Mouse (Mus musculus): ENCODE data around the gene Rap1b. TPM values are rescaled to one million over a fixed set of nuclear protein-coding genes. Genes with fewer than 3 reads are reported as not detected.

Gene Rap1b
- polyA plus RNA-seq, 1 experiment from 2014 or later = 132 TPM

DNA sequence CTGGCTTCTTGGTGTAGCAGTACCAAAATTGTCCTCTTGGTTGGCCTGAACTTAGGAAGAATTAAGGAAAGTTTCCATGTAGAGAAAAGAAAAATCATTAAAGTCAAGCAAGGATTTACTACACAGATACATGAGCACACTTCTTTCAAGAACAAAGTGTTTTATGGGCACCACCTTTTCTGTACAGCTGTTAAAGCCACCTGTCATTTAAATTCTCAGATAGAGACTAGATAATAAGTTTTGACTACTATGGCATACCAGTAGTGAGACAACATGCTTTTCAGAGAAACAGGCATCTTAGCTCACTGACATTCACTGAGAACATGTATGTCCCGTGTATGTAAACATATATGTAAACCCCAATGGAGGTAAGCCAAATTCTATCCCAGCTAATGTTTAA, 55.8 kb downstream of the Rap1b start:
- Histone ChIP-seq H3K4me3 (ENCODE audit: low read depth, low read length) (no peak overlapping the region), H3K27ac (replicated peaks) (no peak overlapping the region), H3K9ac (ENCODE audit: low read length) (no peak overlapping the region), H3K9me3 (ENCODE audit: control insufficient read depth, low read length) (no peaks in the 10 kb centered on the region), H3K27me3 (ENCODE audit: control insufficient read depth, insufficient read depth, low read length) (no peaks in the 10 kb centered on the region), H3K36me3 (ENCODE audit: control insufficient read depth, insufficient read depth, low read length) (no peaks in the 10 kb centered on the region), H3K4me1 (replicated peaks; ENCODE audit: control insufficient read depth, insufficient read depth) (no peaks in the 10 kb centered on the region), H3K4me2 (replicated peaks; ENCODE audit: low read depth) (no peak overlapping the region)
- TF ChIP-seq CTCF (IDR thresholded peaks at IDR 0.05; ENCODE audit: low read depth) (no peak), EP300 (optimal IDR thresholded peaks at IDR 0.05) (no peak)
- ATAC-seq (ENCODE audit: low FRiP score, low TSS enrichment) = no peak
- no peak for DNase-seq (ENCODE audit: low spot score)
- 66% methylated on average over 1 of the region's 1 CpGs for WGBS

DNA sequence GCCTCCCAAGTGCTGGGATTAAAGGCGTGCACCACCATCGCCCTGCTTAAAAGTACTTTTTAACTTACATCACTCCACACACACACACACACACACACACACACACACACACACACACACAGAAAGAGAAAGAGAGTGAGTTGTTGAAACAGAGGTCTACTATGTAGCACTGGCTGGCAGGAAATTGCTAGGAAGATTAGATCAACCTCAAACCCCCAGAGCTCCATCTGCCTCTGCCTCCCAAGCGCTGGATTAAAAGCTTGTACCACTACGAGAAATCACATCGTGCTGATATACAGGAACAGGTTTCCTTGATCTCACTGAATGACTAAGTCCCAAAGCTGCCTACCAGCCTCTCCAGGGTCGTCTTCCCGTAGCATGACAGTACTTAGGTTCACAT, 61.2 kb downstream of the Rap1b start:
- WGBS = 91% methylated on average over 7 of the region's 7 CpGs
- no peaks in the 10 kb centered on the region for H3K9me3 ChIP-seq (ENCODE audit: control insufficient read depth, low read length)
- peaks cover 10% of the 10 kb centered on the region; the same call in 1 of the 2 replicates for H3K36me3 ChIP-seq (ENCODE audit: control insufficient read depth, insufficient read depth, low read length)

DNA sequence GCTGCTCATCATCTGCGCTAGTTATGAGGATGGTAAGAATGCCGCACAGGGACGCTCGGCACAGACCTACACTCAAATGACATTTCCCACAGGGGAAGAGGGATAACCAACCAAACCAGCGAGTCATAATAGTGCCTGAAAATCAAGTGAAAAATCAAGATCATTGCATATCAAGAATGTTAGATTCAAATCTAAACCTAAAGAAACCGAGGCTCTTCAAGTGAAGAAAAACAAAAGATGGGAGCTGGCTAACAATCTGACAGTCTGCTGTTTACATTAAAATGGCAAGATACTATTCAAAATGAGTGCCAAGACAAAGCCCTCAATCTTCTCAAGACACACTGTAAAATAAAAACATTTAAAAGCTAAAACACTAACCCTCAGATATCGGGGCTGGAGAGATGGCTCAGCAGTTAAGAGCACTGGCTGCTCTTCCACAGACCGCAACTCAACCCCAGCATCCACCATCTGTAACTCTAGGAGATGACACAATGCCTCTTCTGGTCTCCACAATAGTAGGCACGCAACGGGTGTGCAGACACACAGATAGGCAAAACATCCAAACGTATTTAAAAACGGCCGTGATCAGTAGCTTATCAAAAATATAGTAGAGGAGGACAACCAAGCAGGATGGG, 61.9 kb downstream of the Rap1b start:
- Histone ChIP-seq H3K36me3 (ENCODE audit: control insufficient read depth, insufficient read depth, low read length) (peaks cover 10% of the 10 kb centered on the region; the same call in 1 of the 2 replicates), H3K4me1 (replicated peaks; ENCODE audit: control insufficient read depth, insufficient read depth) (no peaks in the 10 kb centered on the region), H3K4me2 (replicated peaks; ENCODE audit: low read depth) (no peak overlapping the region), H3K4me3 (ENCODE audit: low read depth, low read length) (no peak overlapping the region), H3K9ac (ENCODE audit: low read length) (no peak overlapping the region), H3K27me3 (ENCODE audit: control insufficient read depth, insufficient read depth, low read length) (no peaks in the 10 kb centered on the region), H3K27ac (replicated peaks) (no peak overlapping the region), H3K9me3 (ENCODE audit: control insufficient read depth, low read length) (no peaks in the 10 kb centered on the region)
- no peak for TF ChIP-seq CTCF (IDR thresholded peaks at IDR 0.05; ENCODE audit: low read depth)
- TF ChIP-seq EP300 (optimal IDR thresholded peaks at IDR 0.05) = no peak
- 95% methylated on average over 13 of the region's 13 CpGs for WGBS
- ATAC-seq (ENCODE audit: low FRiP score, low TSS enrichment) (no peak), DNase-seq (ENCODE audit: low spot score) (no peak)

More for the DNA sequence above, 61.2 kb downstream of the Rap1b start:
- Histone ChIP-seq H3K27ac (replicated peaks) (no peak overlapping the region), H3K4me3 (ENCODE audit: low read depth, low read length) (no peak overlapping the region), H3K4me1 (replicated peaks; ENCODE audit: control insufficient read depth, insufficient read depth) (no peaks in the 10 kb centered on the region), H3K9ac (ENCODE audit: low read length) (no peak overlapping the region), H3K27me3 (ENCODE audit: control insufficient read depth, insufficient read depth, low read length) (no peaks in the 10 kb centered on the region), H3K4me2 (replicated peaks; ENCODE audit: low read depth) (no peak overlapping the region)
- ATAC-seq (ENCODE audit: low FRiP score, low TSS enrichment) = no peak
- no peak for DNase-seq (ENCODE audit: low spot score)
- TF ChIP-seq EP300 (optimal IDR thresholded peaks at IDR 0.05) = no peak
- TF ChIP-seq CTCF (IDR thresholded peaks at IDR 0.05; ENCODE audit: low read depth) = no peak

DNA sequence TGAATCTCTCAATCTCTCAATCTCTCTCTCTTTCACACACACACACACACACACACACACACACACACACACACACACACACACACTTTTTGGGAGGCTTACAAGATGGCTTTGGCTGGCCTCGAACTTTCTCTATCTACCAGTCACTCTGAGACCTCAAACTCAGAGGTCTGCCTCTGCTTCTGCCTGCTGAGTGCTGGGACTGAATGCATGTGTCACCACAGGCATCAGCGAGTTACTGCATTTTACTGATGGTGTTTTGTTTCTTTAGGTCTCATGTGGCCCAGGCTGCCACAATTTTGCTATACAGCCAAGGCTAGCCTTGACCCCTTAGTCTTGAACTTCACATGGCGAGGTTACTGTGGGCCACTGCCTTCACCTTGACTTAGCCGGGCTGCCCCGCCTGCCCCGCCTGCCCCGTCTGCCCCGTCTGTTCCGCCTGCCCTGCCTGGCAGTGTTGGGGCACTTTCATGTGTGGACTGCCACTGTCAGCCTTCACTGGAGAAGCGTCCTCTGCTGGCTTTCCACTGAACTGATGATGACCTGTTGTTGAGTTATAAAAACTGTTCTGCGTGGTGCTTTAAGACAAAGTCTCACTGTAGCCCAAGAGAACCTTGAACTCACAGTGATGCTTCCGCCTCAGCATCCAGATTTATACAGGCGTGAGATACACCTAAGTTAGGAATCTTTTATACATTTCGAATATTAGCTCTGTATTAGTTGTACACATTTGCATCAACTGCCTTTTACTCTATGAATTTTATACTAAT, 63.2 kb downstream of the Rap1b start:
- no peak for DNase-seq (ENCODE audit: low spot score)
- no peak for ATAC-seq (ENCODE audit: low FRiP score, low TSS enrichment)
- Histone ChIP-seq H3K4me3 (ENCODE audit: low read depth, low read length) (no peak overlapping the region), H3K4me1 (replicated peaks; ENCODE audit: control insufficient read depth, insufficient read depth) (no peaks in the 10 kb centered on the region), H3K27me3 (ENCODE audit: control insufficient read depth, insufficient read depth, low read length) (no peaks in the 10 kb centered on the region), H3K9me3 (ENCODE audit: control insufficient read depth, low read length) (no peaks in the 10 kb centered on the region), H3K4me2 (replicated peaks; ENCODE audit: low read depth) (no peak overlapping the region), H3K27ac (replicated peaks) (no peak overlapping the region), H3K9ac (ENCODE audit: low read length) (no peak overlapping the region), H3K36me3 (ENCODE audit: control insufficient read depth, insufficient read depth, low read length) (peaks cover 14% of the 10 kb centered on the region; the same call in 1 of the 2 replicates)
- TF ChIP-seq CTCF (IDR thresholded peaks at IDR 0.05; ENCODE audit: low read depth) = no peak
- TF ChIP-seq EP300 (optimal IDR thresholded peaks at IDR 0.05) = no peak
- 87% methylated on average over 14 of the region's 14 CpGs for WGBS

DNA sequence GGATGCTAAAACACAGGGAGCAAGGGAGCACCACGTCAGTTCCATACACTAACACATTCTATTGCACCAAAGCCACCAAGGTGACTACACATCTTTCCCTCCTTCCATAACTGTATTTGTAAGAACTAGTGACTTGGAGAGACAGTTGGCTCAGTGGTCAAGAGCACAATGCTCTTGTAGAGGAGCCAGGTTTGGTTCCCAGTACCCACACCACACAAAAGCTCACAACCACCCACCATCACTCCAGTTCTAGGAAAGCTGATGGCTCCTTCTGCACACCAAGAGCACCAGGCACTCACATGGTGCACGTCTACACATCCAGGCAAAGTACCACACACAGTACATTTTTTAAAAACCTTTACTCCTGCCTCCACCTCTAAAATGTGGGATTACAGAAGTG, 63.8 kb downstream of the Rap1b start:
- Histone ChIP-seq H3K4me1 (replicated peaks; ENCODE audit: control insufficient read depth, insufficient read depth) (no peaks in the 10 kb centered on the region), H3K27me3 (ENCODE audit: control insufficient read depth, insufficient read depth, low read length) (no peaks in the 10 kb centered on the region), H3K9ac (ENCODE audit: low read length) (no peak overlapping the region), H3K4me3 (ENCODE audit: low read depth, low read length) (no peak overlapping the region), H3K9me3 (ENCODE audit: control insufficient read depth, low read length) (no peaks in the 10 kb centered on the region), H3K27ac (replicated peaks) (no peak overlapping the region), H3K4me2 (replicated peaks; ENCODE audit: low read depth) (no peak overlapping the region), H3K36me3 (ENCODE audit: control insufficient read depth, insufficient read depth, low read length) (peaks cover 16% of the 10 kb centered on the region; the same call in 1 of the 2 replicates)
- 94% methylated on average over 2 of the region's 2 CpGs for WGBS
- TF ChIP-seq CTCF (IDR thresholded peaks at IDR 0.05; ENCODE audit: low read depth) (no peak), EP300 (optimal IDR thresholded peaks at IDR 0.05) (no peak)
- no peak for ATAC-seq (ENCODE audit: low FRiP score, low TSS enrichment)
- DNase-seq (ENCODE audit: low spot score) = no peak

Measured in stomach, postnatal 0 days (tissue).